Mouse (Mus musculus) layer of hippocampus, postnatal 14 days (tissue): ENCODE results near the gene Sri. TPM values are rescaled to one million over a fixed set of nuclear protein-coding genes. Genes with fewer than 3 reads are reported as not detected.

ENCODE experiments used
- DNase-seq, 2 experiments: peaks; one replicate each; pipeline ENCODE4 v3.0.0; 2021 to 2022; ENCODE audit warnings: low spot score in 2 of 2, mixed read lengths in 1 of 2
- total RNA-seq, 2 experiments: library from RNA; stranded (reverse); gene quantifications; 2 replicates each; pipeline ENCODE4 v1.2.3; 2021

Sri gene
- total RNA-seq, 2 experiments from 2014 or later, result 99.5 to 108 TPM

GRCm38 (mm10) chr5:8095689-8096088 is 49.8 kb downstream of the Sri start:
- DNase-seq, result no peak

- DNase-seq, result no peak
Measured at GRCm38 (mm10) chr5:8111691-8112090, 65.8 kb downstream of the Sri start.

GRCm38 (mm10) chr5:8112246-8112645 is 66.4 kb downstream of the Sri start:
- DNase-seq, result no peak

- peak in 1 of 2 experiments; percentile 15 for DNase-seq
Measured at GRCm38 (mm10) chr5:8116561-8117168, 70.8 kb downstream of the Sri start.

Other genes starting within 250 kb of the Sri start
- gene Steap4, start 85.6 kb upstream of the Sri start, total RNA-seq, result under 1 TPM; 0.12 to 0.69 TPM